Mouse (Mus musculus) stomach, postnatal 0 days (tissue): ENCODE results near the gene Ccna2. TPM values are rescaled to one million over a fixed set of nuclear protein-coding genes. Genes with fewer than 3 reads are reported as not detected.

ENCODE experiments used
- ATAC-seq: fragments of 200-750 bp; cut with Nextera tagmentation; 2 replicates; pipeline ENCODE4 v1.8.0; 2017; ENCODE audit not compliant: low FRiP score, low TSS enrichment
- DNase-seq: peaks from one replicate; pipeline ENCODE4 v3.0.0-alpha.2; 2016; ENCODE audit warnings: low spot score
- H3K27ac ChIP-seq: fragments of 300-500 bp; sonication (generic); replicated peaks from 2 replicates; pipeline ENCODE4 v1.5.1; 2014; ENCODE audit warnings: mild to moderate bottlenecking, control low read depth
- H3K27me3 ChIP-seq: fragments of 300-500 bp; sonication (generic); 2 replicates; pipeline ENCODE4 v1.6.1; 2014; ENCODE audit warnings: low read length; ENCODE audit not compliant: control insufficient read depth, insufficient read depth
- H3K36me3 ChIP-seq: fragments of 300-500 bp; sonication (generic); 2 replicates; pipeline ENCODE4 v1.6.1; 2014; ENCODE audit warnings: low read length, mixed read lengths; ENCODE audit not compliant: control insufficient read depth, insufficient read depth
- H3K4me1 ChIP-seq: fragments of 300-500 bp; sonication (generic); replicated peaks from 2 replicates; pipeline ENCODE4 v1.6.1; 2014; ENCODE audit warnings: antibody characterized with exemption; ENCODE audit not compliant: control insufficient read depth, insufficient read depth
- H3K4me2 ChIP-seq: fragments of 300-500 bp; sonication (generic); replicated peaks from 2 replicates; pipeline ENCODE4 v1.6.1; 2014; ENCODE audit warnings: low read depth, mild to moderate bottlenecking, control low read depth, moderate library complexity
- H3K4me3 ChIP-seq: fragments of 300-500 bp; sonication (generic); 2 replicates; pipeline ENCODE4 v1.5.1; 2014; ENCODE audit warnings: low read depth, low read length, control low read depth
- H3K9ac ChIP-seq: fragments of 300-500 bp; sonication (generic); 2 replicates; pipeline ENCODE4 v1.6.1; 2014; ENCODE audit warnings: mild to moderate bottlenecking, low read length, control low read depth, mixed read lengths
- H3K9me3 ChIP-seq: fragments of 300-500 bp; sonication (generic); 2 replicates; pipeline ENCODE4 v1.6.1; 2016; ENCODE audit warnings: low read length; ENCODE audit not compliant: control insufficient read depth
- CTCF ChIP-seq: IDR thresholded peaks from 2 replicates; pipeline ENCODE4 v1.5.1; 2016; ENCODE audit warnings: antibody characterized with exemption, low read depth, mild to moderate bottlenecking, moderate library complexity
- EP300 ChIP-seq: optimal IDR thresholded peaks from 2 replicates; pipeline ENCODE3; 2016; ENCODE audit warnings: antibody characterized with exemption
- WGBS: fragments of 180-500 bp; shearing (Covaris S2); extraction: QIAGEN DNeasy Blood & Tissue Kit; methylation state at CpG from one replicate; pipeline ENCODE4 v1.1.7; 2014; 5-methylcytosine and 5-hydroxymethylcytosine counted together
- polyA plus RNA-seq: library from polyadenylated mRNA; unstranded; fragments of >200 nt; fragmentation: Nextera tagmentation; extraction: Ambion mirVana; gene quantifications from 2 replicates; pipeline ENCODE4 v1.2.1, GENCODE M21; 2015

Ccna2 gene
- polyA plus RNA-seq, 1 experiment from 2014 or later = 40.4 TPM

GRCm38 (mm10) chr3:36531979-36532542 is 39.9 kb downstream of the Ccna2 start:
- Histone ChIP-seq H3K9ac (peak overlapping the region; percentile 43), H3K4me1 (0 out of 2 replicates have a peak, but pooled peaks cover 2% of the 10 kb centered on the region), H3K27me3 (no peaks in the 10 kb centered on the region), H3K9me3 (no peaks in the 10 kb centered on the region), H3K4me3 (peak overlapping the region; percentile 41), H3K36me3 (no peaks in the 10 kb centered on the region), H3K4me2 (peak overlapping the region; percentile 64), H3K27ac (no peak overlapping the region)
- no peak for ATAC-seq
- whole genome bisulfite sequencing = 3% methylated on average over 18 of the region's 18 CpGs
- peak; percentile 31 for DNase-seq
- no peak for TF ChIP-seq CTCF
- no peak for TF ChIP-seq EP300

- Histone ChIP-seq H3K4me2 (no peak overlapping the region), H3K4me3 (no peak overlapping the region), H3K9ac (no peak overlapping the region), H3K36me3 (no peaks in the 10 kb centered on the region), H3K9me3 (no peaks in the 10 kb centered on the region), H3K4me1 (0 out of 2 replicates have a peak, but pooled peaks cover 2% of the 10 kb centered on the region), H3K27ac (no peak overlapping the region), H3K27me3 (no peaks in the 10 kb centered on the region)
- 21% methylated on average over 2 of the region's 2 CpGs for WGBS
- TF ChIP-seq EP300 (no peak), CTCF (no peak)
- ATAC-seq (no peak), DNase-seq (no peak)
These were observed 40.7 kb downstream of the Ccna2 start for GRCm38 (mm10) chr3:36531242-36531641.

DNA sequence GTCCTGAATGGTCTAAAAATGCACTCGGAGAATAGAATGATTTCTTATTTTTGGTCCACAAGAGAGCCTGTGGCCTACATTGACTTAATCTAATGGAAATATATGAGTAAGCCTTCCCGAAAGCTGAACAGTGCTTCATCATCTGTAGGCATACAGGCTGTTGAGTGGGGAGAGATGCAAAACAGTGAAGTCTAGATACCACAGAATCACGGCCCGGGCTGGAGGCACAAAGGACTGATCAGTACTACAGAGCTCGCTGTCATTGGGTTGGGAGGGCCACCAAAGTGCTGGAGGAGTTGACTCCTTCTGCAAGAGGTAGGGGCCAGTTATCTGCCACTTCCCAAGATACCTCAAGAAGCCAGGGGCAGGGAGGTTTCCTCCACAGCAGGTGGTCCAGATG is 41.2 kb downstream of the Ccna2 start:
- no peak overlapping the region for H3K27ac ChIP-seq
- no peaks in the 10 kb centered on the region for H3K9me3 ChIP-seq
- H3K4me1 ChIP-seq = 0 out of 2 replicates have a peak, but pooled peaks cover 2% of the 10 kb centered on the region
- ATAC-seq (no peak), DNase-seq (no peak)
- WGBS = 73% methylated on average over 5 of the region's 5 CpGs
- H3K9ac ChIP-seq = no peak overlapping the region
- no peaks in the 10 kb centered on the region for H3K27me3 ChIP-seq
- TF ChIP-seq EP300 (no peak), CTCF (no peak)
- H3K36me3 ChIP-seq = no peaks in the 10 kb centered on the region
- H3K4me3 ChIP-seq = no peak overlapping the region
- H3K4me2 ChIP-seq = no peak overlapping the region

GRCm38 (mm10) chr3:36530345-36530744 is 41.6 kb downstream of the Ccna2 start:
- WGBS = 75% methylated on average over 6 of the region's 6 CpGs
- no peak overlapping the region for H3K27ac ChIP-seq
- no peak for DNase-seq
- no peak overlapping the region for H3K4me3 ChIP-seq
- TF ChIP-seq EP300 = no peak
- no peak for TF ChIP-seq CTCF
- no peak overlapping the region for H3K4me2 ChIP-seq
- no peaks in the 10 kb centered on the region for H3K36me3 ChIP-seq
- H3K27me3 ChIP-seq = no peaks in the 10 kb centered on the region
- no peaks in the 10 kb centered on the region for H3K9me3 ChIP-seq
- ATAC-seq = no peak
- no peak overlapping the region for H3K9ac ChIP-seq
- H3K4me1 ChIP-seq = 0 out of 2 replicates have a peak, but pooled peaks cover 2% of the 10 kb centered on the region

- Histone ChIP-seq H3K4me2 (no peak overlapping the region), H3K27ac (no peak overlapping the region), H3K9me3 (no peaks in the 10 kb centered on the region), H3K9ac (no peak overlapping the region), H3K4me3 (no peak overlapping the region), H3K4me1 (no peaks in the 10 kb centered on the region; the same call in 1 of the 2 replicates), H3K27me3 (peaks cover 2% of the 10 kb centered on the region; the same call in 1 of the 2 replicates), H3K36me3 (no peaks in the 10 kb centered on the region)
- DNase-seq (no peak), ATAC-seq (no peak)
- TF ChIP-seq CTCF (no peak), EP300 (no peak)
- WGBS = 50% methylated on average over 3 of the region's 3 CpGs
These were observed 47.5 kb downstream of the Ccna2 start for GRCm38 (mm10) chr3:36524466-36524865.

- Histone ChIP-seq H3K36me3 (no peaks in the 10 kb centered on the region), H3K4me2 (no peak overlapping the region), H3K9me3 (no peaks in the 10 kb centered on the region), H3K4me3 (no peak overlapping the region), H3K9ac (no peak overlapping the region), H3K27ac (no peak overlapping the region), H3K27me3 (peaks cover 2% of the 10 kb centered on the region; the same call in 1 of the 2 replicates), H3K4me1 (no peaks in the 10 kb centered on the region; the same call in 1 of the 2 replicates)
- DNase-seq (no peak), ATAC-seq (no peak)
- WGBS = 24% methylated on average over 4 of the region's 4 CpGs
- TF ChIP-seq EP300 (no peak), CTCF (no peak)
These were observed 49.8 kb downstream of the Ccna2 start for GRCm38 (mm10) chr3:36522137-36522536.
